Mouse (Mus musculus): Measurements from ENCODE around the gene Mrps21.
"Not testable (repeated sequence)": the region's sequence is repeated elsewhere in the genome, so short reads cannot be mapped to it uniquely, and the experiment has no call there.

DNA sequence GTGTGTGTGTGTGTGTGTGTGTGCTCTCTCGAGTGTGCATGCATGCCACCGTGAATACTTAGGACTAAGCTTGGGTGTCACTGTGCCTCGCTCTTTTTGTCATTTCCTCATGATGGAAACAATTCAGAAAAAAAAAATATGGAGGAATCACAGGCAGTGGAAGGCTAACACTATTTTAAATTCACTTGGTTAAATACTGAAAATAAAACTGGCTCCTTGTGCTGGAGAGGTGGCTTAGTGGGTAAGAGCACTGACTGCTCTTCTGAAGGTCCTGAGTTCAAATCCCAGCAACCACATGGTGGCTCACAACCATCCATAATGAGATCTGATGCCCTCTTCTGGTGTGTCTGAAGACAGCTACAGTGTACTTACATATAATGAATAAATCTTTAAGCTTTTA is 13.0 kb downstream of the Mrps21 start:
- TF ChIP-seq CTCF, POLR2A (IDR thresholded peaks at IDR 0.05; ENCODE audit: extremely low read depth, insufficient read depth, low read length): not testable (repeated sequence)
